12 mouse cellular contexts compared by ENCODE assay signal in the genomic region with DNA sequence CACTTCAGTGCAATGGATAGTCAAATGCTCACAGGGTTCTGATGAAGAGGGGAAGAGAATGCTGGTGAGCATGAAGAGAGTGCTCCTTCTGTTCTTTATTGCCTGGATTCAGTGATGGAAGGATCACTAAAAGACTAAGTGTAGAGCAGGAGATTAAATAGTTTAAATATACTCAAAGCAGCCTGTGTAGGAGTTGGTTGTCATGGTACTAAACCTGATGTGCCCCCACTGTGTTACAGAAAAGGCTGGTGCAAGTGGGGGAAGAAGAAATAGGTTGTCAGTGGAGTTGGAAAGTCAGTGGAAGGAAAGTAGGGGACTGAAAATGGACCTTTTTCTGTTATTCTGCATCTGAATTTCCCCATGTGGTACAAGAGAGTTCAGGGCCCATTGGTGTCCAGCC. TPM values are rescaled to one million over a fixed set of nuclear protein-coding genes. Genes with fewer than 3 reads are reported as not detected.
"Had no signal": no experiment of that assay in that cellular context is flagged by ENCODE, and none has a peak within 500 bp of the region (broad histone marks: within the 10 kb centered on the region; RNA-seq: fewer than 3 reads in every experiment).

No protein-coding gene starts in this region.

- DNase-seq: kidney, adult 11 months; kidney, postnatal 10 days; kidney, postnatal 4 days; lung, embryonic 14.5 days; lung, postnatal 10 days; lung, postnatal 4 days; midbrain, embryonic 14.5 days; thymus, adult 18-20 months; thymus, postnatal 14 days had no signal

RNA-seq across cellular contexts. Expression of gene S100a5, which starts 40.7 kb away (rescaled TPM):
- total RNA-seq: layer of hippocampus, postnatal 10 days; left cerebral cortex, adult 18-20 months; megakaryocyte, adult 5-6 weeks had no signal
